Mouse (Mus musculus): ENCODE data around the gene Ksr2.

GRCm38 (mm10) chr5:117781178-117781577 is 367.4 kb downstream of the Ksr2 start:
- TF ChIP-seq GATA1 (IDR thresholded peaks at IDR 0.05; ENCODE audit: low read length) (no peak), TAL1 (IDR thresholded peaks at IDR 0.05; ENCODE audit: low read length) (no peak)

All from erythroblast, embryonic 14.5 days (primary cell).